Mouse (Mus musculus) G1E-ER4 (cell line): Measurements from ENCODE around the gene Arhgap6. TPM values are rescaled to one million over a fixed set of nuclear protein-coding genes. Genes with fewer than 3 reads are reported as not detected.

ENCODE experiments used
- GATA1 ChIP-seq: IDR thresholded peaks from one replicate; pipeline ENCODE4 v1.8.0; 2012; ENCODE audit warnings: low read length, inconsistent platforms
- polyA plus RNA-seq: library from polyadenylated mRNA; stranded (reverse); fragments of >175 nt; gene quantifications from 2 replicates; pipeline ENCODE4 v1.2.3, GENCODE M21; 2012

Gene Arhgap6
- polyA plus RNA-seq, 1 experiment = 15.9 TPM

GRCm38 (mm10) chrX:169062555-169062954 is 267.7 kb downstream of the Arhgap6 start:
- TF ChIP-seq GATA1 = no peak

- TF ChIP-seq GATA1 = no peak
These were observed 270.4 kb downstream of the Arhgap6 start for GRCm38 (mm10) chrX:169065298-169065697.

GRCm38 (mm10) chrX:169065922-169066321 is 271.0 kb downstream of the Arhgap6 start:
- TF ChIP-seq GATA1 = peak; percentile 70

- TF ChIP-seq GATA1 = no peak
These were observed 280.1 kb downstream of the Arhgap6 start for GRCm38 (mm10) chrX:169075020-169075419.

GRCm38 (mm10) chrX:169081609-169082008 is 286.7 kb downstream of the Arhgap6 start:
- no peak for TF ChIP-seq GATA1

- peak; percentile 26 for TF ChIP-seq GATA1
These were observed 291.0 kb downstream of the Arhgap6 start for GRCm38 (mm10) chrX:169085871-169086270.

GRCm38 (mm10) chrX:169089221-169089620 is 294.3 kb downstream of the Arhgap6 start:
- TF ChIP-seq GATA1 = no peak

GRCm38 (mm10) chrX:169094601-169095000 is 299.7 kb downstream of the Arhgap6 start:
- TF ChIP-seq GATA1 = peak; percentile 57

GRCm38 (mm10) chrX:169095584-169095983 is 300.7 kb downstream of the Arhgap6 start:
- TF ChIP-seq GATA1 = peak; percentile 74

- no peak for TF ChIP-seq GATA1
These were observed 307.8 kb downstream of the Arhgap6 start for GRCm38 (mm10) chrX:169102665-169103064.

GRCm38 (mm10) chrX:169106048-169106622 is 311.2 kb downstream of the Arhgap6 start:
- TF ChIP-seq GATA1 = peak; percentile 48

GRCm38 (mm10) chrX:169107372-169107771 is 312.5 kb downstream of the Arhgap6 start:
- TF ChIP-seq GATA1 = peak; percentile 60

GRCm38 (mm10) chrX:169110031-169110430 is 315.1 kb downstream of the Arhgap6 start:
- no peak for TF ChIP-seq GATA1

GRCm38 (mm10) chrX:169112662-169113061 is 317.8 kb downstream of the Arhgap6 start:
- TF ChIP-seq GATA1 = no peak

- no peak for TF ChIP-seq GATA1
These were observed 328.3 kb downstream of the Arhgap6 start for GRCm38 (mm10) chrX:169123115-169123772.

- no peak for TF ChIP-seq GATA1
These were observed 328.9 kb downstream of the Arhgap6 start for GRCm38 (mm10) chrX:169123773-169124151.

- no peak for TF ChIP-seq GATA1
These were observed 344.9 kb downstream of the Arhgap6 start for GRCm38 (mm10) chrX:169139758-169140157.

GRCm38 (mm10) chrX:169140467-169140866 is 345.6 kb downstream of the Arhgap6 start:
- no peak for TF ChIP-seq GATA1
